10 mouse cellular contexts compared by ENCODE assay signal in the genomic region with DNA sequence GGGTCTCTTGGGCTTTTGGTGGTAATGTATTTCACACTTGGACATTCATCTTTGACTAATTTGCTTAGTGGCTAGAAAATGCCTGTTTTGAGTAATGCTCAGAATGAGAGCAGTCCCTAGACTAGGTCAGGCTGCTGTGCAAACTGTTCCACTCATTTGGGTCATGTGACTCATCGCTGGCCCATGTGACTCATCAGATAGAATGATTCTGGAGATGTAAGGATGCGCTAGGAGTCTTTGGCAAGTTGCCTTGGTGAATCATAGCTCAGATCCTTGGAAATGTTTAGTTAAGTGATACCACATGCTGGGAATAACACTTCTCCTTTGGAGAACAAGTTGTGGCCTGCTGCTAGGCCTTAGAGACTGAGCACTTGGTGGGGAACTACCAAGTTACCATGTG.
DNase-seq lines count a peak whose midpoint lies in the region; ATAC-seq and TF ChIP-seq lines count a peak whose summit lies in the region.
"Had no signal": no experiment of that assay in that cellular context is flagged by ENCODE, and none has a peak within 500 bp of the region (broad histone marks: within the 10 kb centered on the region; RNA-seq: fewer than 3 reads in every experiment).

No protein-coding gene starts in this region.

- H3K4me2 ChIP-seq in midbrain, postnatal 0 days (ENCODE audit: low read depth, low read length, poor library complexity, severe bottlenecking): no peak overlapping the region
- H3K4me2 ChIP-seq in midbrain, embryonic 13.5 days (replicated peaks): no peak overlapping the region
- H3K4me2 ChIP-seq: forebrain, embryonic 12.5 days had no signal

- H3K4me3 ChIP-seq in midbrain, postnatal 0 days (ENCODE audit: low read depth, low read length): no peak overlapping the region
- no peak overlapping the region for H3K4me3 ChIP-seq in midbrain, embryonic 13.5 days (replicated peaks)
- H3K4me3 ChIP-seq in cerebellum, adult 2 months (replicated peaks; ENCODE audit: insufficient read depth, low read depth, low read length): no peak overlapping the region
- H3K4me3 ChIP-seq: forebrain, embryonic 12.5 days had no signal

- no peaks in the 10 kb centered on the region for H3K4me1 ChIP-seq in midbrain, postnatal 0 days (ENCODE audit: insufficient read depth, low read length)
- no peaks in the 10 kb centered on the region for H3K4me1 ChIP-seq in midbrain, embryonic 13.5 days (replicated peaks)
- no peaks in the 10 kb centered on the region for H3K4me1 ChIP-seq in cerebellum, adult 2 months (ENCODE audit: control insufficient read depth, insufficient read depth, low read length)
- H3K4me1 ChIP-seq: forebrain, embryonic 12.5 days had no signal

- H3K9ac ChIP-seq in midbrain, postnatal 0 days (replicated peaks; ENCODE audit: low read length, poor library complexity, severe bottlenecking): no peak overlapping the region
- H3K9ac ChIP-seq in midbrain, embryonic 13.5 days (replicated peaks): no peak overlapping the region
- H3K9ac ChIP-seq: forebrain, embryonic 12.5 days had no signal

- WGBS in midbrain, postnatal 0 days: 88% methylated on average over 2 of the region's 2 CpGs
- 95% methylated on average over 2 of the region's 2 CpGs for WGBS in midbrain, embryonic 13.5 days
- WGBS in cerebellum, adult 2 months: 84% methylated on average over 2 of the region's 2 CpGs

- no peak for ATAC-seq in midbrain, postnatal 0 days (ENCODE audit: low FRiP score)
- no peak for ATAC-seq in midbrain, embryonic 13.5 days

- peak; percentile 13 for DNase-seq in midbrain, postnatal 0 days (ENCODE audit: low spot score)
- DNase-seq in adrenal gland, adult 8-10 months: peak; percentile 85
- DNase-seq in gonadal fat pad, adult 2 months (ENCODE audit: low read depth): peak; percentile 24
- peak; percentile 17 for DNase-seq in splenic B cell, adult 2 months (ENCODE audit: low read depth, low spot score)
- DNase-seq in kidney, adult 18-20 months: no peak
- DNase-seq in thymus, postnatal 10 days (ENCODE audit: low spot score in 2 of 2): no peak
- no peak for DNase-seq in cerebellum, adult 2 months
- DNase-seq: kidney, adult 11 months had no signal

- no peak for TF ChIP-seq POLR2A in cerebellum, adult 2 months (IDR thresholded peaks at IDR 0.05; ENCODE audit: borderline replicate concordance, insufficient read depth, low read length)

- H3K36me3 ChIP-seq in midbrain, postnatal 0 days (ENCODE audit: insufficient read depth, low read length): no peaks in the 10 kb centered on the region
- H3K36me3 ChIP-seq in midbrain, embryonic 13.5 days: no peaks in the 10 kb centered on the region
- H3K36me3 ChIP-seq in splenic B cell, adult 2 months (ENCODE audit: control insufficient read depth, insufficient read depth, low read length, poor library complexity, severe bottlenecking): no peaks in the 10 kb centered on the region
- H3K36me3 ChIP-seq: forebrain, embryonic 12.5 days had no signal

- no peaks in the 10 kb centered on the region for H3K9me3 ChIP-seq in midbrain, postnatal 0 days (ENCODE audit: low read length)
- H3K9me3 ChIP-seq in midbrain, embryonic 13.5 days: no peaks in the 10 kb centered on the region
- H3K9me3 ChIP-seq: forebrain, embryonic 12.5 days had no signal

- no peak overlapping the region for H3K27ac ChIP-seq in midbrain, postnatal 0 days (ENCODE audit: low read depth, low read length)
- no peak overlapping the region for H3K27ac ChIP-seq in midbrain, embryonic 13.5 days
- H3K27ac ChIP-seq in cerebellum, adult 2 months (ENCODE audit: insufficient read depth, low read length): no peak overlapping the region
- H3K27ac ChIP-seq: forebrain, embryonic 12.5 days had no signal

- no peaks in the 10 kb centered on the region for H3K27me3 ChIP-seq in midbrain, postnatal 0 days (ENCODE audit: insufficient read depth, low read length)
- H3K27me3 ChIP-seq in midbrain, embryonic 13.5 days: no peaks in the 10 kb centered on the region
- no peaks in the 10 kb centered on the region for H3K27me3 ChIP-seq in splenic B cell, adult 2 months (ENCODE audit: control insufficient read depth, insufficient read depth, low read length, poor library complexity, severe bottlenecking)
- H3K27me3 ChIP-seq in cerebellum, adult 2 months (ENCODE audit: control insufficient read depth, insufficient read depth, low read length): no peaks in the 10 kb centered on the region
- H3K27me3 ChIP-seq: forebrain, embryonic 12.5 days had no signal

- TF ChIP-seq CTCF in midbrain, postnatal 0 days (IDR thresholded peaks at IDR 0.05): no peak
- TF ChIP-seq CTCF in cerebellum, adult 2 months (IDR thresholded peaks at IDR 0.05; ENCODE audit: borderline replicate concordance, insufficient read depth, low read depth, low read length): no peak

Comparison
In these comparisons a context has a peak if more than half of its experiments do, and no peak if none do; other contexts are left out.
1. DNase-seq: peak in midbrain, postnatal 0 days (single experiment), adrenal gland, adult 8-10 months (single experiment), gonadal fat pad, adult 2 months (single experiment) and splenic B cell, adult 2 months (single experiment); none in kidney, adult 18-20 months (single experiment), thymus, postnatal 10 days (0 of 2) and cerebellum, adult 2 months (0 of 2).